Mouse (Mus musculus): ENCODE measurements around the gene Htr2b. TPM values are rescaled to one million over a fixed set of nuclear protein-coding genes. Genes with fewer than 3 reads are reported as not detected.
A peak's percentile ranks its signal among the peaks of the same experiment; 100 is the strongest.

The Htr2b gene
- polyA plus RNA-seq, 1 experiment, result not detected

- Histone ChIP-seq H3K36me3 (ENCODE audit: control insufficient read depth, insufficient read depth, low read length) (peaks cover 3% of the 10 kb centered on the region), H3K27ac (ENCODE audit: insufficient read depth, low read length) (peak overlapping the region; percentile 26; the same call in 1 of the 2 replicates), H3K27me3 (ENCODE audit: control insufficient read depth, insufficient read depth, low read length) (no peaks in the 10 kb centered on the region), H3K4me1 (ENCODE audit: control insufficient read depth, insufficient read depth, insufficient read length) (peaks cover 4% of the 10 kb centered on the region; the same call in 1 of the 2 replicates), H3K4me3 (ENCODE audit: extremely low read depth, insufficient read depth, insufficient read length) (no peak overlapping the region)
- no peak for TF ChIP-seq CTCF (IDR thresholded peaks at IDR 0.05; ENCODE audit: extremely low read depth, insufficient read depth, insufficient read length, insufficient replicate concordance)
- TF ChIP-seq POLR2A (IDR thresholded peaks at IDR 0.05; ENCODE audit: low read depth, low read length), result no peak
- peak in 1 of 2 experiments; percentile 30 for DNase-seq (ENCODE audit: low read depth in 1 of 2, low spot score in 2 of 2)
- 72% methylated on average over 21 of the region's 21 CpGs for WGBS
Measured at GRCm38 (mm10) chr1:86144001-86144944, 32.5 kb upstream of the Htr2b start.

- no peaks in the 10 kb centered on the region for H3K27me3 ChIP-seq (ENCODE audit: control insufficient read depth, insufficient read depth, low read length)
- 87% methylated on average over 4 of the region's 4 CpGs for WGBS
Measured at GRCm38 (mm10) chr1:86143165-86143564, 31.4 kb upstream of the Htr2b start.

GRCm38 (mm10) chr1:86141081-86141480, 29.3 kb upstream of the Htr2b start:
- Histone ChIP-seq H3K4me1 (ENCODE audit: control insufficient read depth, insufficient read depth, insufficient read length) (peaks cover 4% of the 10 kb centered on the region; the same call in 1 of the 2 replicates), H3K4me3 (ENCODE audit: extremely low read depth, insufficient read depth, insufficient read length) (no peak overlapping the region), H3K36me3 (ENCODE audit: control insufficient read depth, insufficient read depth, low read length) (peaks cover 13% of the 10 kb centered on the region), H3K27me3 (ENCODE audit: control insufficient read depth, insufficient read depth, low read length) (no peaks in the 10 kb centered on the region), H3K27ac (ENCODE audit: insufficient read depth, low read length) (no peak overlapping the region)
- TF ChIP-seq POLR2A (IDR thresholded peaks at IDR 0.05; ENCODE audit: low read depth, low read length), result no peak
- no peak for TF ChIP-seq CTCF (IDR thresholded peaks at IDR 0.05; ENCODE audit: extremely low read depth, insufficient read depth, insufficient read length, insufficient replicate concordance)
- 95% methylated on average over 3 of the region's 3 CpGs for WGBS
- DNase-seq (ENCODE audit: low read depth in 1 of 2, low spot score in 2 of 2), result no peak

More at GRCm38 (mm10) chr1:86143165-86143564, 31.4 kb upstream of the Htr2b start:
- Histone ChIP-seq H3K27ac (ENCODE audit: insufficient read depth, low read length) (no peak overlapping the region), H3K4me3 (ENCODE audit: extremely low read depth, insufficient read depth, insufficient read length) (no peak overlapping the region), H3K36me3 (ENCODE audit: control insufficient read depth, insufficient read depth, low read length) (peaks cover 6% of the 10 kb centered on the region), H3K4me1 (ENCODE audit: control insufficient read depth, insufficient read depth, insufficient read length) (peaks cover 4% of the 10 kb centered on the region; the same call in 1 of the 2 replicates)
- DNase-seq (ENCODE audit: low read depth in 1 of 2, low spot score in 2 of 2), result no peak
- TF ChIP-seq POLR2A (IDR thresholded peaks at IDR 0.05; ENCODE audit: low read depth, low read length) (no peak), CTCF (IDR thresholded peaks at IDR 0.05; ENCODE audit: extremely low read depth, insufficient read depth, insufficient read length, insufficient replicate concordance) (no peak)

GRCm38 (mm10) chr1:86135315-86135714, 23.5 kb upstream of the Htr2b start:
- H3K36me3 ChIP-seq (ENCODE audit: control insufficient read depth, insufficient read depth, low read length), result peaks cover 34% of the 10 kb centered on the region
- H3K4me1 ChIP-seq (ENCODE audit: control insufficient read depth, insufficient read depth, insufficient read length), result no peaks in the 10 kb centered on the region
- H3K4me3 ChIP-seq (ENCODE audit: extremely low read depth, insufficient read depth, insufficient read length), result no peak overlapping the region
- TF ChIP-seq CTCF (IDR thresholded peaks at IDR 0.05; ENCODE audit: extremely low read depth, insufficient read depth, insufficient read length, insufficient replicate concordance) (no peak), POLR2A (IDR thresholded peaks at IDR 0.05; ENCODE audit: low read depth, low read length) (no peak)
- DNase-seq (ENCODE audit: low read depth in 1 of 2, low spot score in 2 of 2), result no peak
- H3K27ac ChIP-seq (ENCODE audit: insufficient read depth, low read length), result no peak overlapping the region
- 96% methylated on average over 6 of the region's 6 CpGs for WGBS
- H3K27me3 ChIP-seq (ENCODE audit: control insufficient read depth, insufficient read depth, low read length), result no peaks in the 10 kb centered on the region

- Histone ChIP-seq H3K4me1 (ENCODE audit: control insufficient read depth, insufficient read depth, insufficient read length) (no peaks in the 10 kb centered on the region), H3K36me3 (ENCODE audit: control insufficient read depth, insufficient read depth, low read length) (peaks cover 37% of the 10 kb centered on the region), H3K27me3 (ENCODE audit: control insufficient read depth, insufficient read depth, low read length) (no peaks in the 10 kb centered on the region), H3K4me3 (ENCODE audit: extremely low read depth, insufficient read depth, insufficient read length) (no peak within 1 kb of the TSS), H3K27ac (ENCODE audit: insufficient read depth, low read length) (no peak within 1 kb of the TSS)
- WGBS, result 96% methylated on average over 4 of the region's 4 CpGs
- TF ChIP-seq CTCF (IDR thresholded peaks at IDR 0.05; ENCODE audit: extremely low read depth, insufficient read depth, insufficient read length, insufficient replicate concordance) (no peak), POLR2A (IDR thresholded peaks at IDR 0.05; ENCODE audit: low read depth, low read length) (no peak)
- no peak for DNase-seq (ENCODE audit: low read depth in 1 of 2, low spot score in 2 of 2)
Measured at GRCm38 (mm10) chr1:86133337-86133736, 21.6 kb upstream of the Htr2b start, which contains the start of gene Gm21972. TSS of gene Gm21972 (plus strand) at chr1:86133637.

GRCm38 (mm10) chr1:86126036-86126435, 14.3 kb upstream of the Htr2b start:
- H3K4me1 ChIP-seq (ENCODE audit: control insufficient read depth, insufficient read depth, insufficient read length), result no peaks in the 10 kb centered on the region
- no peak for DNase-seq (ENCODE audit: low read depth in 1 of 2, low spot score in 2 of 2)
- TF ChIP-seq CTCF (IDR thresholded peaks at IDR 0.05; ENCODE audit: extremely low read depth, insufficient read depth, insufficient read length, insufficient replicate concordance) (no peak), POLR2A (IDR thresholded peaks at IDR 0.05; ENCODE audit: low read depth, low read length) (no peak)
- no peaks in the 10 kb centered on the region for H3K27me3 ChIP-seq (ENCODE audit: control insufficient read depth, insufficient read depth, low read length)
- 96% methylated on average over 2 of the region's 2 CpGs for WGBS
- H3K27ac ChIP-seq (ENCODE audit: insufficient read depth, low read length), result no peak overlapping the region
- peaks cover 26% of the 10 kb centered on the region for H3K36me3 ChIP-seq (ENCODE audit: control insufficient read depth, insufficient read depth, low read length)
- no peak overlapping the region for H3K4me3 ChIP-seq (ENCODE audit: extremely low read depth, insufficient read depth, insufficient read length)

Measured in spleen, adult 2 months (tissue).